Mouse (Mus musculus): Measurements from ENCODE around the gene Gm28434. TPM values are rescaled to one million over a fixed set of nuclear protein-coding genes. Genes with fewer than 3 reads are reported as not detected.

The Gm28434 gene
- not detected in 2 replicates for polyA plus RNA-seq (2012; rRNA removed)

- TF ChIP-seq CTCF (IDR thresholded peaks at IDR 0.05; ENCODE audit: insufficient read depth, low read length), result no peak
- TF ChIP-seq POLR2A (IDR thresholded peaks at IDR 0.05; ENCODE audit: borderline replicate concordance, extremely low read depth, low read depth, low read length), result no peak
- WGBS, result 44% methylated on average over 2 of the region's 2 CpGs
- DNase-seq, result no peak
- no peak within 1 kb of the TSS for H3K4me3 ChIP-seq (replicated peaks; ENCODE audit: extremely low read depth, low read depth, low read length)
- H3K4me1 ChIP-seq (ENCODE audit: control insufficient read depth, insufficient read depth, low read length), result no peaks in the 10 kb centered on the region
These were observed at the start of gene Gm28434, which contains the start of gene 2310003L06Rik for GRCm38 (mm10) chr5:87969201-87969600. TSS of gene Gm28434 (plus strand) at chr5:87969517. TSS of gene 2310003L06Rik (plus strand) at chr5:87969459.

DNA sequence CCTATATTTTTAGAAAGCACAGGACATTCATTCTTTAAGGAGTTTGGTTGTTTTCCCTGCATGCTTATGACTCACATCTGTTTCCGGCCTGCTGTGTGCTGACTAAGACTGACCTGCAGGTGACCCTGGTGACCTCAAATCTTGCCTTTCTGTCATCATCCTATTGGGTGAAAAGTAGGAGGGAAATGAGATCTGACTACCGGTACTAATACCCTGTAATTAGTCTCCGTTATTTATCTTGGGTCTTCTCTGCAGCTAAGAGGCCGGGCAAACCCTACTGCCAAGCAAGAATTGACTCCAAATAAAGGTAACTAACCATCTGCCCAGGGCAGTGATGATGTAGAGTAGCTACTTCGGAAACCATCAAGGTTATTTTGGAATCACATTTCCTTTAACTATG, 43.9 kb upstream of the Gm28434 start, which contains the start of gene Csn3:
Gene Csn3 (plus strand): TSS at position 208 of the 400 bp plus-strand sequence.
- DNase-seq, result no peak
- WGBS, result 34% methylated on average over 5 of the region's 5 CpGs

DNA sequence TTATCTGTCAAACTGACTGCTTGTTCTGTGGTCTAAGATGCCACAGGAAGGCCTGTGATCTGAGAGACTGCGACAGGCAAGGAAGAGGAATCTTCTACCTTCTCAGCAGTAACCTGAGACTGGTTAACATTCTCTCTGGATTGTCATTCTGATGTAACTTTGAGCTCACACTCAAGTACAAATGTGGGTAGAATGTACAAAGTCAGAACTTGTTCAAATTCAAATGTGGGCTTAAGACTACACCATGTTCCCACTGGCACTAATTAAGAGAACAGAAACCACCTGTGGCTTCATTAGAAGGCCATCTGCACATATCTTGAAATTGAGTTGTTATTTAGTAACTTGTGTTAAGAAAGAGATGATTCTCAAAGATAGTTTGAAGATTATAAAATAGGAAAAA, 37.7 kb upstream of the Gm28434 start:
- H3K4me1 ChIP-seq (ENCODE audit: control insufficient read depth, insufficient read depth, low read length), result no peaks in the 10 kb centered on the region

More for the DNA sequence above, 43.9 kb upstream of the Gm28434 start, which contains the start of gene Csn3:
- TF ChIP-seq POLR2A (IDR thresholded peaks at IDR 0.05; ENCODE audit: borderline replicate concordance, extremely low read depth, low read depth, low read length) (no peak), CTCF (IDR thresholded peaks at IDR 0.05; ENCODE audit: insufficient read depth, low read length) (no peak)
- Histone ChIP-seq H3K4me3 (replicated peaks; ENCODE audit: extremely low read depth, low read depth, low read length) (no peak within 1 kb of the TSS), H3K4me1 (ENCODE audit: control insufficient read depth, insufficient read depth, low read length) (no peaks in the 10 kb centered on the region)

DNA sequence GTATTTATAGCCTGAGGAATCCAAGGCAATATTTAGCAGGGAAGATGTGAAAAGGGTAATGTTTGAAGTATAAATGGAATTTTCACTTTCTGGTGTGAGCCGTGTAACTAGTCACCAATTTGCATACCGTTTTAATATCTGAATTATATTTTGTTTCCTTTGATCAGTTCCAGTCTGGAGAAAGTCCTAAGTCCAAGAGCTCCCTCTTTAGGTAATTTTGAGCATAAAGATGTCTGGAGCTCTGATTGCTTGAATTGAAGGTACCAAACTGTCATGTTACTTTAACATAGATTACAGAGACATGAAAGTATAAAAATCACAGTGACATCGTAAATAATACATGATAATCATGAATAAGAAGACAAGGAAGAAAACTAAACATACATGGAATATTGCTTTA, 28.6 kb upstream of the Gm28434 start:
- WGBS, result 32% methylated on average over 3 of the region's 3 CpGs
- no peak overlapping the region for H3K4me3 ChIP-seq (replicated peaks; ENCODE audit: extremely low read depth, low read depth, low read length)
- DNase-seq, result no peak
- no peak for TF ChIP-seq POLR2A (IDR thresholded peaks at IDR 0.05; ENCODE audit: borderline replicate concordance, extremely low read depth, low read depth, low read length)
- no peak for TF ChIP-seq CTCF (IDR thresholded peaks at IDR 0.05; ENCODE audit: insufficient read depth, low read length)
- no peaks in the 10 kb centered on the region for H3K4me1 ChIP-seq (ENCODE audit: control insufficient read depth, insufficient read depth, low read length)

More for the DNA sequence above, 37.7 kb upstream of the Gm28434 start:
- H3K4me3 ChIP-seq (replicated peaks; ENCODE audit: extremely low read depth, low read depth, low read length), result no peak overlapping the region
- no peak for DNase-seq
- TF ChIP-seq CTCF (IDR thresholded peaks at IDR 0.05; ENCODE audit: insufficient read depth, low read length) (no peak), POLR2A (IDR thresholded peaks at IDR 0.05; ENCODE audit: borderline replicate concordance, extremely low read depth, low read depth, low read length) (no peak)
- WGBS, result 53% methylated on average over 1 of the region's 1 CpGs

- Histone ChIP-seq H3K4me1 (ENCODE audit: control insufficient read depth, insufficient read depth, low read length) (no peaks in the 10 kb centered on the region), H3K4me3 (replicated peaks; ENCODE audit: extremely low read depth, low read depth, low read length) (no peak overlapping the region)
- no peak for DNase-seq
- TF ChIP-seq POLR2A (IDR thresholded peaks at IDR 0.05; ENCODE audit: borderline replicate concordance, extremely low read depth, low read depth, low read length) (no peak), CTCF (IDR thresholded peaks at IDR 0.05; ENCODE audit: insufficient read depth, low read length) (no peak)
These were observed 26.8 kb upstream of the Gm28434 start for GRCm38 (mm10) chr5:87942515-87942914.

- Histone ChIP-seq H3K4me3 (replicated peaks; ENCODE audit: extremely low read depth, low read depth, low read length) (no peak overlapping the region), H3K4me1 (ENCODE audit: control insufficient read depth, insufficient read depth, low read length) (no peaks in the 10 kb centered on the region)
- no peak for TF ChIP-seq CTCF (IDR thresholded peaks at IDR 0.05; ENCODE audit: insufficient read depth, low read length)
- TF ChIP-seq POLR2A (IDR thresholded peaks at IDR 0.05; ENCODE audit: borderline replicate concordance, extremely low read depth, low read depth, low read length), result no peak
- DNase-seq, result no peak
These were observed 17.5 kb upstream of the Gm28434 start for GRCm38 (mm10) chr5:87951836-87952235.

DNA sequence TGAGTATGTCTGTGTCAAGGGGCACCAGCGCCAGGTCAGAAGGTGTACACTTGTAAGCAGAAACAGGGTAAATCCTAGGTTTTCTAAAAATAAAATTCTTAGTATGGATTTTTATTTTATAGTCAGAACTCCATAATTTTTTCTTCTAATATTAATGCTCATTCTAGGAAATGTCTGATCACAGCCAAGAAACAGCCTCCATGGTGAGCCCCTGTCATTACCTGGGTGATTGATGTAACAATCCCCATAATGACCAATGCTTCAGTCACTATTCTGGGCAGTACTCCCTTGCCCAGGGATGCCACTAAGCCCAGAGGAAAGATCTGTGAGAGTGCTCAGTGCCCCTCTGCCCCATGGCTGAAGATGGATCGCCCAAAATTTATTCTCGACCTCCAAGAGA, 9.8 kb downstream of the Gm28434 start, which contains the start of gene Cabs1:
Gene Cabs1 (plus strand): TSS at position 301 of the 400 bp plus-strand sequence.
- Histone ChIP-seq H3K4me3 (replicated peaks; ENCODE audit: extremely low read depth, low read depth, low read length) (no peak within 1 kb of the TSS), H3K4me1 (ENCODE audit: control insufficient read depth, insufficient read depth, low read length) (no peaks in the 10 kb centered on the region)
- 71% methylated on average over 3 of the region's 3 CpGs for WGBS
- TF ChIP-seq POLR2A (IDR thresholded peaks at IDR 0.05; ENCODE audit: borderline replicate concordance, extremely low read depth, low read depth, low read length) (no peak), CTCF (IDR thresholded peaks at IDR 0.05; ENCODE audit: insufficient read depth, low read length) (no peak)
- no peak for DNase-seq

DNA sequence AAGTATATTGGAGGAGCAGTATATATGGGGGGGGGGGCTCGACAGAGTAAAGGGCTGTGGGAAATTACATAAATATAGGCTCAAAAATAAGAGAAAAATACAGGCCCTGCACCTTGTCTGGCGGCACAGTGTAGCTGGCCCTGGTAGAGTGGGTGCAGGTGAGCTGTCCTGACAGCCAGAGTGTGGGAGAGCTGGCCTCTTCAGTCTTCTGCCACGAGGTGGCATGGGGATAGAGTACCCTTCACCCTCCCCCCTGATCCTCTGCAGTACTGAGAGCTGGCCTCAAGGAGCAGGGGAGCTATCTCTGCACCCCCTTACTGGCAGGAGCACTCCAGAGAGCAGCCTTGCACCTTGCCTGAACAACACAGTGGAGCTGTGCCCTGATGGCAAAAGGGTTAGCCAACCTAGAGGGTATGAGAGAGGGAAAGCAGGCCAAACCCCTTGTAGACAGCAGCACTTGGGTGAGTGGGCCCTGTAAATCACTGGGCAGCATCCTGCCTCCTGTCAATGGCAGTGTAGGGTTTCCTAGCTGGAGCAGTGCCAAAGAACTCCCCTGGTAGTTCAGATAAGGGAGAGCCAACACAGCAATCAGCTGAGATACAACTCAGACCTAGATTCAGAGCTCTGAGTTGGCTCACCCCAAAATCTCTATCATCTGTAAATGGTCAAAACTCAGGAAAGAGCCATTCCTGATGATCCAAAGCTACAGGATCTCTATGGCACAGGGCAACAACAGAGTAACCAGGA, 13.3 kb downstream of the Gm28434 start:
- H3K4me3 ChIP-seq (replicated peaks; ENCODE audit: extremely low read depth, low read depth, low read length), result no peak overlapping the region
- DNase-seq, result no peak
- TF ChIP-seq CTCF (IDR thresholded peaks at IDR 0.05; ENCODE audit: insufficient read depth, low read length), result no peak
- TF ChIP-seq POLR2A (IDR thresholded peaks at IDR 0.05; ENCODE audit: borderline replicate concordance, extremely low read depth, low read depth, low read length), result no peak
- WGBS, result 36% methylated on average over 3 of the region's 3 CpGs
- no peaks in the 10 kb centered on the region for H3K4me1 ChIP-seq (ENCODE audit: control insufficient read depth, insufficient read depth, low read length)

- Histone ChIP-seq H3K4me1 (ENCODE audit: control insufficient read depth, insufficient read depth, low read length) (no peaks in the 10 kb centered on the region), H3K4me3 (replicated peaks; ENCODE audit: extremely low read depth, low read depth, low read length) (no peak within 1 kb of the TSS)
- DNase-seq, result no peak
- WGBS, result 83% methylated on average over 3 of the region's 3 CpGs
- no peak for TF ChIP-seq POLR2A (IDR thresholded peaks at IDR 0.05; ENCODE audit: borderline replicate concordance, extremely low read depth, low read depth, low read length)
- TF ChIP-seq CTCF (IDR thresholded peaks at IDR 0.05; ENCODE audit: insufficient read depth, low read length), result no peak
These were observed 32.9 kb downstream of the Gm28434 start, which contains the start of gene Smr3a for GRCm38 (mm10) chr5:88002249-88002648. TSS of gene Smr3a (plus strand) at chr5:88002549.

DNA sequence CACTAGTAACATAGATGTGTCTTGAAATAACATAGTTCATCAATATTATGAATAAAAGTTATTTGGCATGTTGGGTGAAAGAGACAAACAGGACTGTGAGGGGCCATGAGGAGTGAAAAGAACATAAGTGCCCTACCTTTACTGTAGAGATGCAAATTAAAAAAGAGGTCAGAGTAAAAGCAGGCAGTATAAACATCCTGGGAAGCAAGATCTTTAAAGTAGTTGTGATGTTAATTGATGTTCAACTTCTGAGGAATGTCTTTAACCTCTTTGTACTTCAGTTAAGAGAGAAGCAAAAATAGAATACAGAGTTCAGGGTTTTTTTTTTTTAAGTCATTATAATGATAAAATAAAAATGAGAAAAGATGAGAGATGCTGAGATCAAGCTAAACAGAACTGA, 35.9 kb downstream of the Gm28434 start:
- Histone ChIP-seq H3K4me1 (ENCODE audit: control insufficient read depth, insufficient read depth, low read length) (no peaks in the 10 kb centered on the region), H3K4me3 (replicated peaks; ENCODE audit: extremely low read depth, low read depth, low read length) (no peak overlapping the region)
- DNase-seq, result no peak
- TF ChIP-seq CTCF (IDR thresholded peaks at IDR 0.05; ENCODE audit: insufficient read depth, low read length), result no peak
- TF ChIP-seq POLR2A (IDR thresholded peaks at IDR 0.05; ENCODE audit: borderline replicate concordance, extremely low read depth, low read depth, low read length), result no peak

Other genes starting within 250 kb of the Gm28434 start
- not detected in 2 replicates for gene Csn1s2a, start 194.9 kb upstream of the Gm28434 start, polyA plus RNA-seq (2012; rRNA removed)
- not detected in 2 replicates for gene Csn1s2b, start 161.4 kb upstream of the Gm28434 start, polyA plus RNA-seq (2012; rRNA removed)
- not detected in 2 replicates for gene Prr27, start 143.8 kb upstream of the Gm28434 start, polyA plus RNA-seq (2012; rRNA removed)
- not detected in 2 replicates for gene Odam, start 84.5 kb upstream of the Gm28434 start, polyA plus RNA-seq (2012; rRNA removed)
- not detected in 2 replicates for gene Csn3, start 43.9 kb upstream of the Gm28434 start, polyA plus RNA-seq (2012; rRNA removed)
- gene 2310003L06Rik, start 58 bp upstream of the Gm28434 start, polyA plus RNA-seq (2012; rRNA removed), result not detected in 2 replicates
- gene Cabs1, start 9.9 kb downstream of the Gm28434 start, polyA plus RNA-seq (2012; rRNA removed), result not detected in 2 replicates
- gene Smr3a, start 33.0 kb downstream of the Gm28434 start, polyA plus RNA-seq (2012; rRNA removed), result not detected in 2 replicates
- not detected in 2 replicates for gene Smr2, start 117.0 kb downstream of the Gm28434 start, polyA plus RNA-seq (2012; rRNA removed)
- not detected in 2 replicates for gene Gm11116, start 142.0 kb downstream of the Gm28434 start, polyA plus RNA-seq (2012; rRNA removed)
- not detected in 2 replicates for gene Gm11115, start 184.6 kb downstream of the Gm28434 start, polyA plus RNA-seq (2012; rRNA removed)

Data from lung, adult 2 months (tissue).